Mouse (Mus musculus): ENCODE measurements around the gene Cnn2. TPM values are rescaled to one million over a fixed set of nuclear protein-coding genes. Genes with fewer than 3 reads are reported as not detected.

Cnn2 gene
- polyA plus RNA-seq, 1 experiment: 109 TPM

DNA sequence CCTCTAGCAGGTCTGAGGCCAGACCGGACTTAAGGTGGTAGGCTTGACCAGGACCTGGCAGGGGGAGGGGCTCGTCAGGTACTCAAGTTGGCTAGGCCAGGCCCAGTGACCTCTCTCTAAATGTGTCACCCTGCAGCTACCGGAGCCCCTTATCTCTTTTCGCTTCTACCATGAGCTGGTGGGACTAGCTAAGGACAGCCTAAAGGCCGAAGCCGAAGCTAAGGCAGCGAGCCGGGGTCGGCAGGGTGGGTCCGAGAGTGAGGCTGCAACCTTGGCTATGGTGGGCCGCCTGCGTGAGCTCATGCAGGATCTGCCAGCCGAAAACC lies 40.1 kb downstream of the Cnn2 start:
- H3K4me2 ChIP-seq (ENCODE audit: low read depth): no peak overlapping the region
- H3K4me3 ChIP-seq: no peak overlapping the region
- no peaks in the 10 kb centered on the region for H3K36me3 ChIP-seq (ENCODE audit: control insufficient read depth, insufficient read depth)
- H3K27me3 ChIP-seq (ENCODE audit: control insufficient read depth, insufficient read depth, insufficient read length): no peaks in the 10 kb centered on the region
- no peak for TF ChIP-seq TCF3 (IDR thresholded peaks at IDR 0.05; ENCODE audit: insufficient read length, low read depth)
- no peak for TF ChIP-seq E2F4 (IDR thresholded peaks at IDR 0.05; ENCODE audit: insufficient read depth)
- no peak for TF ChIP-seq CEBPB (IDR thresholded peaks at IDR 0.05; ENCODE audit: insufficient read depth, poor library complexity, severe bottlenecking)
- no peak for TF ChIP-seq SRF (IDR thresholded peaks at IDR 0.05; ENCODE audit: control insufficient read depth, insufficient read length, low read depth)
- no peak for TF ChIP-seq REST (IDR thresholded peaks at IDR 0.05; ENCODE audit: insufficient read depth, insufficient read length)
- no peak for TF ChIP-seq POLR2AphosphoS2 (IDR thresholded peaks at IDR 0.05; ENCODE audit: insufficient read length, low read depth)
- no peak for TF ChIP-seq USF1 (IDR thresholded peaks at IDR 0.05; ENCODE audit: low read depth)
- no peak for TF ChIP-seq POLR2A (IDR thresholded peaks at IDR 0.05; ENCODE audit: insufficient read length, low read depth)
- TF ChIP-seq MYOD1 (IDR thresholded peaks at IDR 0.05; ENCODE audit: control insufficient read depth in 1 of 3, insufficient read length in 2 of 3, low read depth in 2 of 3): no peak
- TF ChIP-seq MAX (IDR thresholded peaks at IDR 0.05; ENCODE audit: low read depth): no peak
- TF ChIP-seq TCF12 (IDR thresholded peaks at IDR 0.05; ENCODE audit: insufficient read depth, poor library complexity, severe bottlenecking): no peak
- TF ChIP-seq MYOG (IDR thresholded peaks at IDR 0.05; ENCODE audit: control insufficient read depth in 1 of 3, insufficient read depth in 1 of 3, insufficient read length in 2 of 3, low read depth in 2 of 3): no peak
- no peak overlapping the region for H3ac ChIP-seq (ENCODE audit: control insufficient read depth, insufficient read length)
- no peaks in the 10 kb centered on the region for H3K79me2 ChIP-seq (ENCODE audit: control insufficient read depth, insufficient read depth)

DNA sequence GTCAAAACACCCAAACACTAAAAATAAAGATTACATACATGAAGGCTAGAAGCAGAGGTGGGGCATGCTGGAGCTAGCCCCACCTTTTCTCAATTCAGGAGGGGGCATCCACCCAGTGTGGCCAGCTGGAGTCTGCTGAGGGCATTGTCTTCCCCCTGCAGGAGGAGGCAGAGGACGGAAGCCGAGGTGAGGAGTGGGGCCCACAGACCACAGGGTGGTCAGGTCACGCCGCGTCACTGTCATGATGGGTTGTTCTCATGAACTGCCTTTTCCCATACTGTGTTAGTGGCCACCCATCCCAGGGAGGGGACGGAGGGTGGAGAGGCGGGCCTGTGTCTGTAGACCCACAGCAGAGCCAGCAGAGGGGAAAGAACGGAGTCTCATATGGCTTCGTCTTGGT lies 41.8 kb downstream of the Cnn2 start:
- Histone ChIP-seq H3K4me3 (no peak overlapping the region), H3K4me2 (ENCODE audit: low read depth) (no peak overlapping the region), H3ac (ENCODE audit: control insufficient read depth, insufficient read length) (no peak overlapping the region), H3K27me3 (ENCODE audit: control insufficient read depth, insufficient read depth, insufficient read length) (no peaks in the 10 kb centered on the region), H3K79me2 (ENCODE audit: control insufficient read depth, insufficient read depth) (no peaks in the 10 kb centered on the region), H3K36me3 (ENCODE audit: control insufficient read depth, insufficient read depth) (no peaks in the 10 kb centered on the region)
- TF ChIP-seq E2F4 (IDR thresholded peaks at IDR 0.05; ENCODE audit: insufficient read depth) (no peak), MYOD1 (IDR thresholded peaks at IDR 0.05; ENCODE audit: control insufficient read depth in 1 of 3, insufficient read length in 2 of 3, low read depth in 2 of 3) (no peak), SRF (IDR thresholded peaks at IDR 0.05; ENCODE audit: control insufficient read depth, insufficient read length, low read depth) (no peak), POLR2AphosphoS2 (IDR thresholded peaks at IDR 0.05; ENCODE audit: insufficient read length, low read depth) (no peak), POLR2A (IDR thresholded peaks at IDR 0.05; ENCODE audit: insufficient read length, low read depth) (no peak), CEBPB (IDR thresholded peaks at IDR 0.05; ENCODE audit: insufficient read depth, poor library complexity, severe bottlenecking) (no peak), USF1 (IDR thresholded peaks at IDR 0.05; ENCODE audit: low read depth) (no peak), MYOG (IDR thresholded peaks at IDR 0.05; ENCODE audit: control insufficient read depth in 1 of 3, insufficient read depth in 1 of 3, insufficient read length in 2 of 3, low read depth in 2 of 3) (no peak), MAX (IDR thresholded peaks at IDR 0.05; ENCODE audit: low read depth) (no peak), TCF12 (IDR thresholded peaks at IDR 0.05; ENCODE audit: insufficient read depth, poor library complexity, severe bottlenecking) (no peak), REST (IDR thresholded peaks at IDR 0.05; ENCODE audit: insufficient read depth, insufficient read length) (no peak), TCF3 (IDR thresholded peaks at IDR 0.05; ENCODE audit: insufficient read length, low read depth) (no peak)

DNA sequence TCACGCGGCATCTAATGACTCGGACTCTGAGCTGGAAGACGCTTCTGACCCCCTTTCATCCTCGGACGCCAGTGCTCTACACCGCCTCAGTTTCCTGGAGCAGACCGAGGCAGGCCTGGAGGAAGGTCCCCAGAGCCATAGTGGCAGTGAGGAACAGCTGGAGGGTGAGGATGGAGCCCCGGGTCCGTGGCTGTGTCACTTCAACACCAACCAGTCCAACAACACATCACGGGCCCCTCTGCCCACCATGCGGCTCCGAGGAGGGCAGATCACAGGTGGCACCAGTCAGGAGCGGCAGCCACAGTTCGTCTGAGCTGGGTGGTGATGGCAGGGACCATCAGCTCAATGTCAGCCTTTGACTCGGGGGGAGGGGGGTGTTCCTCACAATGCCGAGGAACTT lies 42.4 kb downstream of the Cnn2 start:
- Histone ChIP-seq H3K79me2 (ENCODE audit: control insufficient read depth, insufficient read depth) (no peaks in the 10 kb centered on the region), H3K36me3 (ENCODE audit: control insufficient read depth, insufficient read depth) (no peaks in the 10 kb centered on the region), H3K4me3 (no peak overlapping the region), H3ac (ENCODE audit: control insufficient read depth, insufficient read length) (no peak overlapping the region), H3K4me2 (ENCODE audit: low read depth) (no peak overlapping the region), H3K27me3 (ENCODE audit: control insufficient read depth, insufficient read depth, insufficient read length) (no peaks in the 10 kb centered on the region)
- TF ChIP-seq TCF12 (IDR thresholded peaks at IDR 0.05; ENCODE audit: insufficient read depth, poor library complexity, severe bottlenecking) (no peak), TCF3 (IDR thresholded peaks at IDR 0.05; ENCODE audit: insufficient read length, low read depth) (no peak), MYOD1 (IDR thresholded peaks at IDR 0.05; ENCODE audit: control insufficient read depth in 1 of 3, insufficient read length in 2 of 3, low read depth in 2 of 3) (no peak), POLR2AphosphoS2 (IDR thresholded peaks at IDR 0.05; ENCODE audit: insufficient read length, low read depth) (no peak), MYOG (IDR thresholded peaks at IDR 0.05; ENCODE audit: control insufficient read depth in 1 of 3, insufficient read depth in 1 of 3, insufficient read length in 2 of 3, low read depth in 2 of 3) (no peak), E2F4 (IDR thresholded peaks at IDR 0.05; ENCODE audit: insufficient read depth) (no peak), POLR2A (IDR thresholded peaks at IDR 0.05; ENCODE audit: insufficient read length, low read depth) (no peak), MAX (IDR thresholded peaks at IDR 0.05; ENCODE audit: low read depth) (no peak), CEBPB (IDR thresholded peaks at IDR 0.05; ENCODE audit: insufficient read depth, poor library complexity, severe bottlenecking) (no peak)

DNA sequence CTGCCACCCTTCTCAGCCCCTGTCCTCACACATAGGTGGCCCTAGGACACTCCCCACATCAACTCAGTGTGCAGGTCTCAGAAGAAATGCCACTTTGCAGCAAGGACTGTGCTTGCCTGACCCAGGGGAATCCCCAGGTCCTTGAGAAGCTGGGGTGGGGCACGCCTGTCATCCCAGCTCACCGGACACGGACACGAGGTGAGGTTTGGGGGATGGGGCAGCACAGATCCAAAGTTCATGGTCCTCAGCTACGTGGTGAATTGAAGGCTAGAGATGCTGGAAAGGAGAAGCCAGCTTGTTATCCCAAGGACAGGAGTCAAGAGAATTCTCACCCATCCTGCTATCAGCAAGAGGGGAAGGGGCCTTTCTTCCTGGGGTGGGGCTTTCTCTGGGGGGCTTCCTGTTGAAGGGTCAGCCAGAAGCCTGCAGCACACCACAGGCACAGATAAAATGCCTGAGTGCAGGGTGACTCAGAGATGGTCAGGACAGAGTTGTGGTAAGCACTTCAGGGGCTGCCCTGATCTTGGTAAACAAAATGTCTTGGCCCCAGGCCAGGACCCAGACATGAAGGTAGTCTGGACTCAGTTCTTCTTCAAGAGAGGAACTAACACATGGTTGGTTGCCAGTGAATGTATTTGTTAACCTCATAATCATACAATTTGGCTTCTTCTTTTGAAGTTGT lies 44.6 kb downstream of the Cnn2 start:
- H3K4me2 ChIP-seq (ENCODE audit: low read depth): peak overlapping the region; percentile 75
- H3ac ChIP-seq (ENCODE audit: control insufficient read depth, insufficient read length): no peak overlapping the region
- peak; percentile 46 for TF ChIP-seq POLR2AphosphoS2 (IDR thresholded peaks at IDR 0.05; ENCODE audit: insufficient read length, low read depth)
- TF ChIP-seq MYOG (IDR thresholded peaks at IDR 0.05; ENCODE audit: control insufficient read depth in 1 of 3, insufficient read depth in 1 of 3, insufficient read length in 2 of 3, low read depth in 2 of 3): no peak
- no peak for TF ChIP-seq MYOD1 (IDR thresholded peaks at IDR 0.05; ENCODE audit: control insufficient read depth in 1 of 3, insufficient read length in 2 of 3, low read depth in 2 of 3)

More for the DNA sequence above, 44.6 kb downstream of the Cnn2 start:
- Histone ChIP-seq H3K27me3 (ENCODE audit: control insufficient read depth, insufficient read depth, insufficient read length) (no peaks in the 10 kb centered on the region), H3K4me3 (no peak overlapping the region), H3K79me2 (ENCODE audit: control insufficient read depth, insufficient read depth) (peaks cover 4% of the 10 kb centered on the region), H3K36me3 (ENCODE audit: control insufficient read depth, insufficient read depth) (no peaks in the 10 kb centered on the region)

All from myocyte (in vitro differentiated cells).